In genomic region chr16:32853492-32854049, GRCm38 (mm10) we compare ENCODE assay signal across 11 mouse cellular contexts. TPM values are rescaled to one million over a fixed set of nuclear protein-coding genes. Genes with fewer than 3 reads are reported as not detected.
DNase-seq lines count a peak whose midpoint lies in the region; ATAC-seq lines count a peak whose summit lies in the region.
"Had no signal": no experiment of that assay in that cellular context is flagged by ENCODE, and none has a peak within 500 bp of the region (broad histone marks: within the 10 kb centered on the region; RNA-seq: fewer than 3 reads in every experiment).

No protein-coding gene starts in this region.

- peak overlapping the region; percentile 95 to 96 for H3K27ac ChIP-seq in heart, embryonic 14.5 days (replicated peaks in 1 of 2; ENCODE audit: control insufficient read depth in 1 of 2, insufficient read depth in 1 of 2, low read depth in 2 of 2, low read length in 2 of 2)
- H3K27ac ChIP-seq: liver, embryonic 13.5 days had no signal

- peaks cover 45% of the 10 kb centered on the region for H3K36me3 ChIP-seq in heart, embryonic 14.5 days (ENCODE audit: control insufficient read depth, insufficient read depth, low read length)

- peaks cover 21 to 37% of the 10 kb centered on the region in 2 experiments for H3K4me1 ChIP-seq in heart, embryonic 14.5 days (ENCODE audit: control insufficient read depth in 2 of 2, insufficient read depth in 2 of 2, low read length in 2 of 2)

- peak overlapping the region; percentile 63 for H3K9ac ChIP-seq in heart, embryonic 14.5 days (ENCODE audit: low read length)
- H3K9ac ChIP-seq: liver, embryonic 13.5 days had no signal

- intact Hi-C loops in left cerebral cortex, postnatal 4 days (cut with DNase I): no loop called here

- peak overlapping the region in 1 of 2 experiments; percentile 11; a peak in 1 of 4 replicates for H3K4me3 ChIP-seq in heart, embryonic 14.5 days (ENCODE audit: control insufficient read depth in 1 of 2, insufficient read depth in 1 of 2, low read depth in 1 of 2, low read length in 2 of 2)
- H3K4me3 ChIP-seq: liver, embryonic 13.5 days had no signal

- peak; percentile 42 for DNase-seq in kidney, adult 9 months
- DNase-seq in kidney, adult 18-20 months: no peak
- DNase-seq in 3T3-L1 (ENCODE audit: low read depth, low spot score) (peak; percentile 34), adipocyte (ENCODE audit: low spot score) (peak; percentile 23)
- no peak for DNase-seq in layer of hippocampus, adult 11-12 months (ENCODE audit: low spot score)
- DNase-seq in cerebellum, postnatal 36 days: no peak
- DNase-seq in left cerebral cortex, postnatal 4 days: no peak
- DNase-seq: cerebellum, adult 11 months; liver, embryonic 13.5 days; right cerebral cortex, postnatal 4 days had no signal

- 0 out of 2 replicates have a peak, but pooled peaks have one; percentile 44 for ATAC-seq in heart, embryonic 14.5 days (ENCODE audit: insufficient number of reproducible peaks, insufficient read depth, low FRiP score, low read depth)

- 13% methylated on average over 13 of the region's 13 CpGs for WGBS in heart, embryonic 14.5 days

- H3K27me3 ChIP-seq in heart, embryonic 14.5 days (ENCODE audit: control insufficient read depth, insufficient read depth, low read length): no peaks in the 10 kb centered on the region
- H3K27me3 ChIP-seq: liver, embryonic 13.5 days had no signal

- no peaks in the 10 kb centered on the region for H3K9me3 ChIP-seq in heart, embryonic 14.5 days (ENCODE audit: control insufficient read depth, low read length)
- H3K9me3 ChIP-seq: liver, embryonic 13.5 days had no signal

- peak overlapping the region; percentile 54 for H3K4me2 ChIP-seq in heart, embryonic 14.5 days (ENCODE audit: low read length)
- H3K4me2 ChIP-seq: liver, embryonic 13.5 days had no signal

RNA-seq across cellular contexts. Expression of gene Fyttd1, which starts 23.7 kb away (rescaled TPM):
- polyA plus RNA-seq in heart, embryonic 14.5 days (2014; fragmentation: Nextera tagmentation; extraction: Ambion mirVana): 166 and 170 TPM in 2 replicates
- total RNA-seq in left cerebral cortex, postnatal 4 days (2021): 100 to 1,000 TPM; 120 to 139 TPM

RNA-seq across cellular contexts. Expression of gene Rubcn, which starts 24.0 kb away (rescaled TPM):
- 30.4 and 30.7 TPM in 2 replicates for polyA plus RNA-seq in heart, embryonic 14.5 days (2014; fragmentation: Nextera tagmentation; extraction: Ambion mirVana)
- total RNA-seq in left cerebral cortex, postnatal 4 days (2021): 10 to 100 TPM; 72.4 to 78.3 TPM

RNA-seq across cellular contexts. Expression of gene Smbd1, which starts 43.3 kb away (rescaled TPM):
- not detected in 2 replicates for polyA plus RNA-seq in heart, embryonic 14.5 days (2014; fragmentation: Nextera tagmentation; extraction: Ambion mirVana)
- total RNA-seq in left cerebral cortex, postnatal 4 days (2021): not detected
- polyA plus RNA-seq: liver, embryonic 13.5 days had no signal

RNA-seq across cellular contexts. Expression of gene Muc20, which starts 56.3 kb away (rescaled TPM):
- polyA plus RNA-seq in heart, embryonic 14.5 days (2014; fragmentation: Nextera tagmentation; extraction: Ambion mirVana): 0.08 TPM in 1 of 2 replicates, not detected in the other
- not detected for total RNA-seq in left cerebral cortex, postnatal 4 days (2021)

Comparison
In these comparisons a context has a peak if more than half of its experiments do, and no peak if none do; other contexts are left out.
1. DNase-seq: peak in kidney, adult 9 months (single experiment), 3T3-L1 (single experiment) and adipocyte (single experiment); none in kidney, adult 18-20 months (single experiment), layer of hippocampus, adult 11-12 months (single experiment), cerebellum, postnatal 36 days (0 of 2) and left cerebral cortex, postnatal 4 days (single experiment).